Mouse (Mus musculus) liver, embryonic 12.5 days (tissue): ENCODE measurements around the gene Pxdc1. TPM values are rescaled to one million over a fixed set of nuclear protein-coding genes. Genes with fewer than 3 reads are reported as not detected.

ENCODE experiments used
- ATAC-seq: fragments of 200-750 bp; cut with Nextera tagmentation; 2 replicates; pipeline ENCODE4 v1.8.0; 2017; ENCODE audit warnings: moderate number of reproducible peaks, mild to moderate bottlenecking, moderate library complexity
- H3K27ac ChIP-seq: fragments of 300-500 bp; sonication (generic); 2 replicates; pipeline ENCODE4 v1.5.1; 2016; ENCODE audit warnings: mild to moderate bottlenecking
- H3K27me3 ChIP-seq: fragments of 300-500 bp; sonication (generic); replicated peaks from 2 replicates; pipeline ENCODE4 v1.6.1; 2016; ENCODE audit warnings: mild to moderate bottlenecking, moderate library complexity
- H3K36me3 ChIP-seq: fragments of 300-500 bp; sonication (generic); 2 replicates; pipeline ENCODE4 v1.6.1; 2016; ENCODE audit warnings: mild to moderate bottlenecking, moderate library complexity
- H3K4me1 ChIP-seq: fragments of 300-500 bp; sonication (generic); 2 replicates; pipeline ENCODE4 v1.6.1; 2016
- H3K4me2 ChIP-seq: fragments of 300-500 bp; sonication (generic); 2 replicates; pipeline ENCODE4 v1.6.1; 2016; ENCODE audit warnings: mild to moderate bottlenecking, moderate library complexity
- H3K4me3 ChIP-seq: fragments of 300-500 bp; sonication (generic); 2 replicates; pipeline ENCODE4 v1.5.1; 2016; ENCODE audit warnings: mild to moderate bottlenecking, moderate library complexity
- H3K9ac ChIP-seq: fragments of 300-500 bp; sonication (generic); 2 replicates; pipeline ENCODE4 v1.6.1; 2016; ENCODE audit warnings: mild to moderate bottlenecking, moderate library complexity
- H3K9me3 ChIP-seq: fragments of 300-500 bp; sonication (generic); replicated peaks from 2 replicates; pipeline ENCODE4 v1.6.1; 2016; ENCODE audit warnings: mild to moderate bottlenecking, moderate library complexity
- WGBS: fragments of 180-500 bp; shearing (Covaris S2); methylation state at CpG from one replicate; pipeline ENCODE4 v1.1.7; 2016; ENCODE audit not compliant: insufficient replicate concordance; 5-methylcytosine and 5-hydroxymethylcytosine counted together
- polyA plus RNA-seq: library from polyadenylated mRNA; unstranded; fragments of >200 nt; fragmentation: Nextera tagmentation; extraction: Ambion mirVana; gene quantifications from 2 replicates; pipeline ENCODE4 v1.2.1, GENCODE M21; 2016

Gene Pxdc1
- polyA plus RNA-seq: 10.6 and 12.8 TPM in 2 replicates

DNA sequence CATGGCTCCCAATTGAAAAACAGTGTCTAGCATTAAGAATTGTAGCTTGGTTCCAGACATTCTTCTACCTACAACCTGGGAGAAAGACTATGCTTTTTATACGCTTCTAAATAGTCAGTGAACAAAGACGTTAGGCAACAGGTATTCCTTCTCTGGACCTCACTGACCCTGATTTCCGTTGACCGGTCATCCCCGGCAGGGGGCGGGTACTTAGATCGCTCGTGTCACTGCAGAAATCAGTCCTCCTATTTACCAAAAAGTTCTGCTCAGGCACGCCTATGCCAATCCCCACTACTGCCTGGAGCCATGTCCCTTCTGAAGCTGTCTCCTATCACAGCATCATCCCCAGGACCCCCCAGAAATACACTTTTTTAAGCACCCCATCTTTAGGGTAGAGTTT lies at the start of gene Pxdc1:
Pxdc1 (minus strand) TSS at position 96 of the 400 bp plus-strand sequence.
- Histone ChIP-seq H3K36me3 (no peaks in the 10 kb centered on the region), H3K9me3 (no peaks in the 10 kb centered on the region), H3K27me3 (peaks cover 78% of the 10 kb centered on the region), H3K4me3 (peak within 1 kb of the TSS; percentile 59), H3K4me2 (peak within 1 kb of the TSS; percentile 66), H3K4me1 (peaks cover 16% of the 10 kb centered on the region; the same call in 1 of the 2 replicates), H3K9ac (peak within 1 kb of the TSS; percentile 60), H3K27ac (peak within 1 kb of the TSS; percentile 81)
- WGBS: 4% methylated on average over 9 of the region's 9 CpGs
- ATAC-seq: no peak

- 14% methylated on average over 1 of the region's 1 CpGs for WGBS
- no peaks in the 10 kb centered on the region for H3K36me3 ChIP-seq
- no peak overlapping the region for H3K9ac ChIP-seq
- H3K9me3 ChIP-seq: no peaks in the 10 kb centered on the region
- H3K27me3 ChIP-seq: no peaks in the 10 kb centered on the region
- no peaks in the 10 kb centered on the region for H3K4me1 ChIP-seq
- H3K4me3 ChIP-seq: no peak overlapping the region
- ATAC-seq: no peak
- H3K27ac ChIP-seq: no peak overlapping the region
- H3K4me2 ChIP-seq: no peak overlapping the region
Measured at GRCm38 (mm10) chr13:34700630-34701029, 47.3 kb upstream of the Pxdc1 start.

- WGBS: 37% methylated on average over 2 of the region's 2 CpGs
- Histone ChIP-seq H3K27ac (no peak overlapping the region), H3K27me3 (no peaks in the 10 kb centered on the region), H3K9me3 (no peaks in the 10 kb centered on the region), H3K4me3 (no peak overlapping the region), H3K4me1 (no peaks in the 10 kb centered on the region), H3K4me2 (no peak overlapping the region), H3K9ac (no peak overlapping the region), H3K36me3 (no peaks in the 10 kb centered on the region)
- ATAC-seq: no peak
Measured at GRCm38 (mm10) chr13:34700091-34700490, 46.8 kb upstream of the Pxdc1 start.

DNA sequence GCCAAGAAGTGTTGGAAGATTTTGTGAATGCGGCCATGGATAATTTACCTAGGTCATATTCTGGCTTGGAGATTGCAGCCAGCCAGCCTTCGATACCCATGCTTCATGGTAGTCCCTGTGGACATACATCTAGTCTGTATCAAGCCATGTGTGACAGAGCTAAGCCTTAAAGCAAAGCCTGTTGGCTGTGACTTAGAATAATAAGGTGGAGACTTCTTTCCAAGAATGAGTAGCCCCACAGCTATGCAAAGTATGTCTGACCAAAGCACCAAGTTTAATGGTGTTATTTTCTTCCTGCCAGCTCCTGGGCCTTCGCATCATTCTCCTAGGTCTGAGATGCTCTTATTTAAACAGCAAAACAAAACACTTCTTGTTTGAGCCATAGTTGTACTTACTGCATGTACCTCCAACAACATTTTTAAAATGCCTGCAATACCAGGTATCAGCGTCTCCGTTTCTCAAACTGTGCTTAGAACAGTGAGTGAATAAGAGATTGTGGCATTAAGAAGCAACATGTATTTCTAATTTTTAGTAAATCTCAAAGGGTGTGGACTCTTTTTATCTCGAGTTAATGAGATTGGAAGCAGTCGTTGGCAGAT lies 43.5 kb upstream of the Pxdc1 start:
- no peak for ATAC-seq
- no peak overlapping the region for H3K9ac ChIP-seq
- no peak overlapping the region for H3K4me2 ChIP-seq
- no peaks in the 10 kb centered on the region for H3K36me3 ChIP-seq
- no peaks in the 10 kb centered on the region for H3K27me3 ChIP-seq
- no peak overlapping the region for H3K4me3 ChIP-seq
- no peaks in the 10 kb centered on the region for H3K4me1 ChIP-seq
- H3K27ac ChIP-seq: no peak overlapping the region
- 65% methylated on average over 7 of the region's 7 CpGs for WGBS
- no peaks in the 10 kb centered on the region for H3K9me3 ChIP-seq

- WGBS: 46% methylated on average over 6 of the region's 6 CpGs
Measured at GRCm38 (mm10) chr13:34693111-34693510, 39.8 kb upstream of the Pxdc1 start.

GRCm38 (mm10) chr13:34691049-34691448 lies 37.8 kb upstream of the Pxdc1 start:
- Histone ChIP-seq H3K27ac (no peak overlapping the region), H3K36me3 (no peaks in the 10 kb centered on the region), H3K9ac (no peak overlapping the region), H3K4me1 (no peaks in the 10 kb centered on the region), H3K27me3 (no peaks in the 10 kb centered on the region), H3K4me2 (no peak overlapping the region), H3K4me3 (no peak overlapping the region), H3K9me3 (no peaks in the 10 kb centered on the region)
- 19% methylated on average over 1 of the region's 1 CpGs for WGBS
- ATAC-seq: no peak

More at GRCm38 (mm10) chr13:34693111-34693510, 39.8 kb upstream of the Pxdc1 start:
- Histone ChIP-seq H3K27ac (no peak overlapping the region), H3K4me3 (no peak overlapping the region), H3K36me3 (no peaks in the 10 kb centered on the region), H3K4me1 (no peaks in the 10 kb centered on the region), H3K27me3 (no peaks in the 10 kb centered on the region), H3K4me2 (no peak overlapping the region), H3K9ac (no peak overlapping the region), H3K9me3 (no peaks in the 10 kb centered on the region)
- ATAC-seq: no peak

- Histone ChIP-seq H3K9me3 (no peaks in the 10 kb centered on the region), H3K9ac (no peak overlapping the region), H3K27me3 (no peaks in the 10 kb centered on the region), H3K4me3 (no peak overlapping the region), H3K4me2 (no peak overlapping the region), H3K4me1 (no peaks in the 10 kb centered on the region), H3K27ac (no peak overlapping the region), H3K36me3 (no peaks in the 10 kb centered on the region)
- 56% methylated on average over 7 of the region's 7 CpGs for WGBS
- ATAC-seq: no peak
Measured at GRCm38 (mm10) chr13:34685008-34685765, 31.9 kb upstream of the Pxdc1 start.

DNA sequence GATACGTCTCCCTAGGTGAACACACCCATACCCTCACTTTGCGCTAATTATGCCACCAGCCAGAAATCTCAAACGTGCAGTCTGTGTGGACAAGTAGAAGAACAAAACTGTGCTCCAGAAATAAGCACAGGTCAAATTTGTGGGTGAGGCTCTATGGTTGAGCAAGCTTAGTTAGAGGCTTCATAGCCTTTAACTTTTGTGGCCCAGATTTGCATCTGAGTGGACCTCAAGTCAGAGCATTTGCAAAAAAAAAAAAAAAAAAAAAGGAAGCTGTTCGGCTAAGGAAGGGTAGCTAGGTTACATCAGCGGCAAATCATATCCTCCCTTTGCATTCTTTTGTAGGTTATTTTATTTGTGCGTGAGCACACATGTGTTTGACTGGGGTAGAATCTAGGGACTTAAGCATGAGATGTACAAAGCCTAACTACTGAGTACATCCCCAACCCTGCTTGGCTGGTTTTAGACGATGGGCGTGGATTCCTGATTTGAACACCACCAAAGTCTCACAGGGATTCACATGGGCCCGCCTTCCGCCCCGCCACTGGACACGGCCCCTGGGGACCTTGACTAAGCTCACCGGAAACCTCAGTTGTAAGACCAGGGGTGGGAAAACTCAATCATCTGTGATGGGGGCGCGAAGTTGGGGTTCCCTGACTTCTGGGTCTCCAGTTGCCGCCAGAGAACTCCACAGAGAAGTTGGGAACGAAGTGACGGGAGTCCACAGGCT lies 30.6 kb upstream of the Pxdc1 start:
- Histone ChIP-seq H3K9ac (no peak overlapping the region), H3K36me3 (no peaks in the 10 kb centered on the region), H3K4me2 (no peak overlapping the region), H3K4me3 (no peak overlapping the region), H3K27me3 (no peaks in the 10 kb centered on the region), H3K4me1 (no peaks in the 10 kb centered on the region), H3K9me3 (no peaks in the 10 kb centered on the region), H3K27ac (no peak overlapping the region)
- no peak for ATAC-seq
- 73% methylated on average over 18 of the region's 18 CpGs for WGBS

GRCm38 (mm10) chr13:34683270-34683669 lies 30.0 kb upstream of the Pxdc1 start:
- Histone ChIP-seq H3K4me1 (no peaks in the 10 kb centered on the region), H3K4me3 (no peak overlapping the region), H3K9me3 (no peaks in the 10 kb centered on the region), H3K27ac (no peak overlapping the region), H3K4me2 (no peak overlapping the region), H3K27me3 (no peaks in the 10 kb centered on the region), H3K36me3 (no peaks in the 10 kb centered on the region), H3K9ac (no peak overlapping the region)
- ATAC-seq: no peak
- 66% methylated on average over 9 of the region's 9 CpGs for WGBS

GRCm38 (mm10) chr13:34676507-34676906 lies 23.2 kb upstream of the Pxdc1 start:
- H3K4me3 ChIP-seq: no peak overlapping the region
- 64% methylated on average over 5 of the region's 5 CpGs for WGBS
- H3K27ac ChIP-seq: no peak overlapping the region
- no peak overlapping the region for H3K4me2 ChIP-seq
- no peaks in the 10 kb centered on the region for H3K36me3 ChIP-seq
- no peak overlapping the region for H3K9ac ChIP-seq
- H3K27me3 ChIP-seq: no peaks in the 10 kb centered on the region
- ATAC-seq: no peak
- no peaks in the 10 kb centered on the region for H3K4me1 ChIP-seq
- H3K9me3 ChIP-seq: no peaks in the 10 kb centered on the region

GRCm38 (mm10) chr13:34675847-34676383 lies 22.6 kb upstream of the Pxdc1 start:
- 57% methylated on average over 7 of the region's 7 CpGs for WGBS
- no peak overlapping the region for H3K27ac ChIP-seq
- H3K4me1 ChIP-seq: no peaks in the 10 kb centered on the region
- H3K27me3 ChIP-seq: no peaks in the 10 kb centered on the region
- no peak overlapping the region for H3K4me2 ChIP-seq
- ATAC-seq: no peak
- H3K4me3 ChIP-seq: no peak overlapping the region
- no peaks in the 10 kb centered on the region for H3K36me3 ChIP-seq
- no peak overlapping the region for H3K9ac ChIP-seq
- H3K9me3 ChIP-seq: no peaks in the 10 kb centered on the region

DNA sequence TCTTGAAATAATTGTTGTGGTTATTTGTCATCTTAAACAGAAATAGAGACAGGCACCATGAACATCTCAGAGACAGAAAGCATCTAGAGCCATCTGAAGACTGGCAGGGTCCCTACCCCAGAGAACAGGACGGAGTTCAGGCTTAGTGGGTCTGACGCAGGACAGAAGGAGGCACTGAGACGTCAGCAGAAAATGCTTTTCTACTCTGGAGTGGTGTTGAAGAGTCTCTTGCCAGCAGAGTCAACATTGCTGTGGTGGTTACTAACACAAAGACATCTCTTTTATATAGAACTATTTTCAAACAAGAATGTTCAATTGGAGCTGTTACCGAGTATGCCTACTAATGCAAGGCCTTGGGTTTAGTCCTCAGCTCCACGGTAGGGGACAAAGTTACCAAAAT lies 20.1 kb upstream of the Pxdc1 start:
- no peaks in the 10 kb centered on the region for H3K27me3 ChIP-seq
- 80% methylated on average over 5 of the region's 5 CpGs for WGBS
- H3K27ac ChIP-seq: no peak overlapping the region
- no peak for ATAC-seq
- no peak overlapping the region for H3K9ac ChIP-seq
- no peak overlapping the region for H3K4me2 ChIP-seq
- no peaks in the 10 kb centered on the region for H3K9me3 ChIP-seq
- H3K4me3 ChIP-seq: no peak overlapping the region
- no peaks in the 10 kb centered on the region for H3K4me1 ChIP-seq
- no peaks in the 10 kb centered on the region for H3K36me3 ChIP-seq
